Mouse (Mus musculus): Measurements from ENCODE around the gene Nr6a1. TPM values are rescaled to one million over a fixed set of nuclear protein-coding genes. Genes with fewer than 3 reads are reported as not detected.

Nr6a1 gene
- polyA plus RNA-seq, 1 experiment from 2014 or later, result 0.84 TPM

DNA sequence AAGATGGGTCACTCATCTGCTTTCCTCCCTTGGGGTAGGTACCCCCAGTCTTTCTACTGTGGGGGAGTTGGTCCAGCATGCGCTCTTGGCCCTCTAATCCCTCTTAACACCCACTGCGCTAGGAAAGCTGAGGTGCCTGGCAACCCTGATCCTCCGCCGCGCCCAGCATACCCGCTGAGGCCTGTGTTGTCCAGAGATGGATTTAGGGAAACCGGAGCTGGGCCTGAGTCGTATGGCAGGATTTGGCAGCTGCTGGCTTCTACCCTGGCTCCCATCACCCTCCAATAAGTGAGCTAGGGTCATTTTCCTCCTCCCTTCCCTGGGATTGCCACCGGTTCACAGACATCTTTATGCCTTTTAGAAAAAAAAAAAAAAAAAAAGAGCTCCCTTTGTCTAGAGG, 231.7 kb downstream of the Nr6a1 start:
- no peak for ATAC-seq
- no peaks in the 10 kb centered on the region for H3K9me3 ChIP-seq (replicated peaks; ENCODE audit: control insufficient read depth, low read length, poor library complexity, severe bottlenecking)

GRCm38 (mm10) chr2:38691542-38691941, 235.9 kb downstream of the Nr6a1 start:
- H3K27ac ChIP-seq (ENCODE audit: low read length), result no peak overlapping the region
- 24% methylated on average over 8 of the region's 8 CpGs for WGBS
- no peak overlapping the region for H3K9ac ChIP-seq (ENCODE audit: low read depth, low read length)
- H3K9me3 ChIP-seq (replicated peaks; ENCODE audit: control insufficient read depth, low read length, poor library complexity, severe bottlenecking), result no peaks in the 10 kb centered on the region
- no peaks in the 10 kb centered on the region for H3K36me3 ChIP-seq (ENCODE audit: control insufficient read depth, insufficient read depth, low read length)
- H3K4me2 ChIP-seq (ENCODE audit: low read length), result no peak overlapping the region
- no peak overlapping the region for H3K4me3 ChIP-seq (ENCODE audit: low read depth, low read length)
- peaks cover 14% of the 10 kb centered on the region for H3K4me1 ChIP-seq (ENCODE audit: control insufficient read depth, insufficient read depth, low read length)
- H3K27me3 ChIP-seq (ENCODE audit: control insufficient read depth, insufficient read depth, low read depth, low read length), result peaks cover 2% of the 10 kb centered on the region
- ATAC-seq, result no peak

More for the DNA sequence above, 231.7 kb downstream of the Nr6a1 start:
- Histone ChIP-seq H3K27me3 (ENCODE audit: control insufficient read depth, insufficient read depth, low read depth, low read length) (peaks cover 17% of the 10 kb centered on the region), H3K9ac (ENCODE audit: low read depth, low read length) (no peak overlapping the region), H3K4me1 (ENCODE audit: control insufficient read depth, insufficient read depth, low read length) (peaks cover 8% of the 10 kb centered on the region), H3K4me2 (ENCODE audit: low read length) (no peak overlapping the region), H3K27ac (ENCODE audit: low read length) (no peak overlapping the region), H3K36me3 (ENCODE audit: control insufficient read depth, insufficient read depth, low read length) (no peaks in the 10 kb centered on the region), H3K4me3 (ENCODE audit: low read depth, low read length) (no peak overlapping the region)
- WGBS, result 22% methylated on average over 9 of the region's 9 CpGs

DNA sequence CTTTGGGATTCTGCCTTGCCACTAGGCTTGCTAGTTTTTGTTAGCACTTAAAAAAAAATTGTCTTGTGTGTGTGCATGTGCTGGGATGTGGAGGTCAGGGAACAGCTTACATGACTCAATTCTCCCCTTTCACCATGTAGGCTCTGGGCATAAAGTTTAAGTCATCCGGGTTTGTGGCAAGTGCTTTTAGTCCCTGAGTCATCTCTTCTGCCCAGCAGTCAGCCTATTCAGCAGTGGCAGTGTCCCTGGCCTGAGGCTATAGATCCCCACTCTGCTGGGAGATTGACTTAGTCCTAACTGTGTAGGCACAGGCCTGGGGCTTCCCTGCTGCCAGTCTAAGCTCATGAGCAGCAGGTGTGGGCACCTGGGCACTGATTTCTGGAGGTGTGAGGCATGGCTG, 237.6 kb downstream of the Nr6a1 start:
- no peaks in the 10 kb centered on the region for H3K36me3 ChIP-seq (ENCODE audit: control insufficient read depth, insufficient read depth, low read length)
- WGBS, result 21% methylated on average over 1 of the region's 1 CpGs
- peaks cover 14% of the 10 kb centered on the region for H3K4me1 ChIP-seq (ENCODE audit: control insufficient read depth, insufficient read depth, low read length)
- no peak overlapping the region for H3K27ac ChIP-seq (ENCODE audit: low read length)
- H3K4me3 ChIP-seq (ENCODE audit: low read depth, low read length), result no peak overlapping the region
- no peak overlapping the region for H3K9ac ChIP-seq (ENCODE audit: low read depth, low read length)
- peaks cover 2% of the 10 kb centered on the region for H3K27me3 ChIP-seq (ENCODE audit: control insufficient read depth, insufficient read depth, low read depth, low read length)
- no peaks in the 10 kb centered on the region for H3K9me3 ChIP-seq (replicated peaks; ENCODE audit: control insufficient read depth, low read length, poor library complexity, severe bottlenecking)
- no peak overlapping the region for H3K4me2 ChIP-seq (ENCODE audit: low read length)
- ATAC-seq, result no peak

DNA sequence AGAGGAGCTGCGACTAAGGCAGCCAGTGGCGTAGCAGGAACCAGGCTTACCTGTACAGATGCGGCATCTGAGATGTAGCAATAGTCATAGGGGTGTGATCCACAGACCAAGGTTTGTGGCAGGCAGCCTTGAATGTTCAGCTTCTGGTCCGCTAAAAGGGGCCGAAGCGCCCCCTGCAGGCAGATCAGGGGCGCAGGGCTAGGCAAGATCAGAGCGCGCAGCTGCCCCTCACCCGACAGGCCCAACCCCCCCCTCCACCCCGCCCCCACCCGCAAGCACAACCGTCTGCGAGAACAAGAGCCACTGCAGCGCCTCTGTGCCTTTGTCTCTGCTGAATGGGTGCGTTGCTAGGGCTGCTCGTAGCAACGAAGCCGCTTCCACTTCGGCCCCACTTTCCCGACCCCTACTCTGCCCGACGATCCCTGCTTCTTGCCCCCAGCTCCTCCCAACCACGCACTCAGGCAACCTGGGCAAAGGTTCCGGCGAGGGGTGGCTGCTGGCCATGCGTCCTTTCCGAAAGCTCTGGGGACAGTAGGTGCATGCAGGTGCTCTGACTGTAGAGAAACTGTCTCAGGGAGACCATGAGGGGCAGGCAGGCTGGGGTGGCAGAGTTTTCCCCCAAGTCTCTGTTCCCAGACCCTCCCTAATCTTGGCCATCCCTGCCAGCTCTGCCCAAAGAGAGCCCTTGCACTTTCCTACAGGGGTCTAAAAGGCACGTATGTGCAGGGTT, 238.5 kb downstream of the Nr6a1 start:
- Histone ChIP-seq H3K27me3 (ENCODE audit: control insufficient read depth, insufficient read depth, low read depth, low read length) (peaks cover 2% of the 10 kb centered on the region), H3K4me2 (ENCODE audit: low read length) (peak overlapping the region; percentile 67), H3K27ac (ENCODE audit: low read length) (peak overlapping the region; percentile 63), H3K36me3 (ENCODE audit: control insufficient read depth, insufficient read depth, low read length) (no peaks in the 10 kb centered on the region), H3K4me1 (ENCODE audit: control insufficient read depth, insufficient read depth, low read length) (peaks cover 14% of the 10 kb centered on the region), H3K9me3 (replicated peaks; ENCODE audit: control insufficient read depth, low read length, poor library complexity, severe bottlenecking) (no peaks in the 10 kb centered on the region), H3K9ac (ENCODE audit: low read depth, low read length) (peak overlapping the region; percentile 61), H3K4me3 (ENCODE audit: low read depth, low read length) (peak overlapping the region; percentile 33)
- WGBS, result 2% methylated on average over 29 of the region's 29 CpGs
- ATAC-seq, result peak; percentile 81

DNA sequence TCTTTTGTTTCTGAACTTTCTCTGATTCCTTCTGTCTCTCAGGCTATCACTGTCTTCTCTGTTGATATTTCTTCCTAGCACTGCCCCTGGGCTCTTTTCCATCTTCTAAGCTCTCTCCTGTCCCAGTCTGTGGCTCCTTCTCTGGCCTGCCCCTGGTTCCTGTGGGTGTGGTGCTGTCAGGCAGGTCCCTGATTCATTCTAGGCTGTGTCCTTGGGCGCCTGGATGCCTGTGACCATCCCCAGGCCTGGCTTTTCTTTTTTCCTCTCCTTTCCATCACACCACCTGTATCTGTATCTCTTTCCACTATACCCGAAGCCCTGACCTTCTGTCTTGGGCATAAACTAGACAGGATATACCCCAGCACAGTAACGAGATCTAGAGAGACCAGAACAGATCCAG, 241.7 kb downstream of the Nr6a1 start:
- no peaks in the 10 kb centered on the region for H3K36me3 ChIP-seq (ENCODE audit: control insufficient read depth, insufficient read depth, low read length)
- no peak overlapping the region for H3K9ac ChIP-seq (ENCODE audit: low read depth, low read length)
- no peak overlapping the region for H3K4me2 ChIP-seq (ENCODE audit: low read length)
- H3K4me1 ChIP-seq (ENCODE audit: control insufficient read depth, insufficient read depth, low read length), result peaks cover 14% of the 10 kb centered on the region
- no peaks in the 10 kb centered on the region for H3K9me3 ChIP-seq (replicated peaks; ENCODE audit: control insufficient read depth, low read length, poor library complexity, severe bottlenecking)
- no peak for ATAC-seq
- no peak overlapping the region for H3K27ac ChIP-seq (ENCODE audit: low read length)
- H3K27me3 ChIP-seq (ENCODE audit: control insufficient read depth, insufficient read depth, low read depth, low read length), result no peaks in the 10 kb centered on the region; the same call in 1 of the 2 replicates
- H3K4me3 ChIP-seq (ENCODE audit: low read depth, low read length), result no peak overlapping the region
- WGBS, result 82% methylated on average over 3 of the region's 3 CpGs

DNA sequence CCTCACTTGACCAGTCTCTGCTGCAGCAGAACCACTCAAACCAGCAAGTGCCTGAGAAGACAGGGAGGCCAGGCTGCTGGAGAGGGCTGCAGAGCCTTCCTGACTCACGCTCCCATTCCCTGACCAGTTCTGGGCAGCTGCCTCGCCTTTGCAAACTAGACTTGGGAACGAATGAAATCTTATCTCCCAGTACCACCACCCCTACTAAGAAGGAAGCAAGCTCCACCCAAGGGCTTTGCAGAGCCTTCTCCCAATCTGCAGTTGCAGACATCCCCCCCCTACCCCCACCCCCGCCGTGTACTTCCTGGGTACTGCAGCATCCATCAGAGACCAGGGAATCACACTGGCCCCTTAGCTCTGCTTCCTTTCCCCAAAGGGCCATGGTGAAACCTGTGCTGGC, 244.4 kb downstream of the Nr6a1 start:
- Histone ChIP-seq H3K27ac (ENCODE audit: low read length) (no peak overlapping the region), H3K27me3 (ENCODE audit: control insufficient read depth, insufficient read depth, low read depth, low read length) (no peaks in the 10 kb centered on the region), H3K4me3 (ENCODE audit: low read depth, low read length) (no peak overlapping the region), H3K36me3 (ENCODE audit: control insufficient read depth, insufficient read depth, low read length) (no peaks in the 10 kb centered on the region), H3K9ac (ENCODE audit: low read depth, low read length) (no peak overlapping the region), H3K4me2 (ENCODE audit: low read length) (no peak overlapping the region), H3K9me3 (replicated peaks; ENCODE audit: control insufficient read depth, low read length, poor library complexity, severe bottlenecking) (no peaks in the 10 kb centered on the region), H3K4me1 (ENCODE audit: control insufficient read depth, insufficient read depth, low read length) (peaks cover 1% of the 10 kb centered on the region; the same call in 1 of the 2 replicates)
- WGBS, result 79% methylated on average over 5 of the region's 5 CpGs
- no peak for ATAC-seq

DNA sequence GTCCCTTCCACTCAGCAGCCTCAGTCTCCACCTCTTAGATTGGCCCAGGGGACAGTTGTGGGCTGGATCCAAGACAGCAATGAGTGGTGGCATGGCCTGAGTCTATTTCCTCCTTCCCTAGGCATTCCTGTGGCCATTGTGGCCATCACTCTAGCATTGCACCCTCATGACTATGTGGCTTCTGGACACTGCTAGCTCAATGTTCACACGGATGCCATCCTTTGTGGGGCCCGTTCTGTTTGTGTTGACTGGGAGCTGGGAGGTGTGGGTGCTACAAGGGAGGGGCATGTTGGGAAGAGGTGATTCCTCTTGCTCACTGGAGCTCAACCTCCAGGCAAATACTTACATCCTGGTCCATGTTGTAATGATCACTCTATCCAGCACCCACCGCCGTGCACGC, 245.3 kb downstream of the Nr6a1 start:
- Histone ChIP-seq H3K27me3 (ENCODE audit: control insufficient read depth, insufficient read depth, low read depth, low read length) (no peaks in the 10 kb centered on the region), H3K9ac (ENCODE audit: low read depth, low read length) (no peak overlapping the region), H3K27ac (ENCODE audit: low read length) (no peak overlapping the region), H3K4me3 (ENCODE audit: low read depth, low read length) (no peak overlapping the region), H3K4me2 (ENCODE audit: low read length) (no peak overlapping the region), H3K36me3 (ENCODE audit: control insufficient read depth, insufficient read depth, low read length) (no peaks in the 10 kb centered on the region), H3K4me1 (ENCODE audit: control insufficient read depth, insufficient read depth, low read length) (no peaks in the 10 kb centered on the region), H3K9me3 (replicated peaks; ENCODE audit: control insufficient read depth, low read length, poor library complexity, severe bottlenecking) (no peaks in the 10 kb centered on the region)
- no peak for ATAC-seq
- 95% methylated on average over 5 of the region's 5 CpGs for WGBS

GRCm38 (mm10) chr2:38678947-38679346, 248.5 kb downstream of the Nr6a1 start:
- H3K27me3 ChIP-seq (ENCODE audit: control insufficient read depth, insufficient read depth, low read depth, low read length), result no peaks in the 10 kb centered on the region
- no peaks in the 10 kb centered on the region for H3K4me1 ChIP-seq (ENCODE audit: control insufficient read depth, insufficient read depth, low read length)
- no peaks in the 10 kb centered on the region for H3K36me3 ChIP-seq (ENCODE audit: control insufficient read depth, insufficient read depth, low read length)
- no peaks in the 10 kb centered on the region for H3K9me3 ChIP-seq (replicated peaks; ENCODE audit: control insufficient read depth, low read length, poor library complexity, severe bottlenecking)
- no peak for ATAC-seq
- H3K4me2 ChIP-seq (ENCODE audit: low read length), result no peak overlapping the region
- no peak overlapping the region for H3K9ac ChIP-seq (ENCODE audit: low read depth, low read length)
- no peak overlapping the region for H3K27ac ChIP-seq (ENCODE audit: low read length)
- H3K4me3 ChIP-seq (ENCODE audit: low read depth, low read length), result no peak overlapping the region

DNA sequence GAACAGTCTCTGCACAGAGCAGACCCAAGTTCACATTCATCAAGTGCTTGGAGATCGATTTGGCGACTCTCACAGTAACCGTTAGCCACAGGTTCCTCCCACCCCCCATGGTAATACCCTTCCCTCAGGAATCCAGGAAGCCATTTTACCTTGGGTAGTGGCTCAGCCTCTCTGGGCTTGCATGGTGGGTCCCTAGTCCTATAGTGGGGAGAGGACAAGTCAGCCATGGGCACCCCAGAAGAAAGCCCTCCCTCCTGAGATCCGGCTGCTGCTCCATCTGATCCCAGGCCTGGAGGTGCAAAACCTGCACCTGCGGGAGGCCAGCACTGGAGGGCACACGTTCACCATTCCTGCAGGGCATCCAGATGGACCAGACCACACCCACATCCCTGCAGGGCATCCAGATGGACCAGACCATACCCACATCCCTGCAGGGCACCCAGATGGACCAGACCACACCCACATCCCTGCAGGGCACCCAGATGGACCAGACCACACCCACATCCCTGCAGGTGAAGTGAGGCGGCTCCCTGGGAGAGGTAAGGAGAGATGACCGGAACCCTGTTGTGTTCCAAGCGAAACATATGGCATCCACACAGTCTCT, 252.0 kb downstream of the Nr6a1 start:
- no peak for ATAC-seq
- Histone ChIP-seq H3K9ac (ENCODE audit: low read depth, low read length) (no peak overlapping the region), H3K36me3 (ENCODE audit: control insufficient read depth, insufficient read depth, low read length) (no peaks in the 10 kb centered on the region), H3K4me2 (ENCODE audit: low read length) (no peak overlapping the region), H3K27me3 (ENCODE audit: control insufficient read depth, insufficient read depth, low read depth, low read length) (no peaks in the 10 kb centered on the region), H3K9me3 (replicated peaks; ENCODE audit: control insufficient read depth, low read length, poor library complexity, severe bottlenecking) (no peaks in the 10 kb centered on the region), H3K27ac (ENCODE audit: low read length) (no peak overlapping the region), H3K4me1 (ENCODE audit: control insufficient read depth, insufficient read depth, low read length) (no peaks in the 10 kb centered on the region), H3K4me3 (ENCODE audit: low read depth, low read length) (no peak overlapping the region)
- 59% methylated on average over 9 of the region's 9 CpGs for WGBS
